Mouse (Mus musculus): ENCODE data around the gene Il17rc. TPM values are rescaled to one million over a fixed set of nuclear protein-coding genes. Genes with fewer than 3 reads are reported as not detected.

The Il17rc gene
- total RNA-seq, 1 experiment = 6.2 TPM

DNA sequence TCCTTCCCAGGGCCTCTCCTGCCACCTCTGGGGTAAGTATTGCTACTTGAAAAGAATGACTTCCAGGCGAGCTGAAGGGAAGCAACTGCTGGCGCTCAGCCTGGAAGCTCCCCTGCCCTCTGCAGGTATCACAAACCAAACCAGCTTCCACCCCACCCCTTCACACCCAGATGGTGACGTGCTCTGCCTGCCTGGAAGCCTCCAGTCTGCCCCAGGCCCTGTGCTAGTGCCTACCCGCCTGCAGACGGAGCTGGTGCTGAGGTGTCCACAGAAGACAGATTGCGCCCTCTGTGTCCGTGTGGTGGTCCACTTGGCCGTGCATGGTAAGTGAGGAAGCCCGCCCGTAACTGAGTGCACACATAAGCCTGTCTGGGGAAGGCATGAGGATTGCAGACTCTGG lies 834 bp downstream of the Il17rc start:
- H3K36me3 ChIP-seq (ENCODE audit: control insufficient read depth, insufficient read depth, low read length, poor library complexity, severe bottlenecking) = no peaks in the 10 kb centered on the region
- DNase-seq (ENCODE audit: low read depth, low spot score) = no peak
- H3K27ac ChIP-seq (ENCODE audit: insufficient read depth, low read depth, low read length, poor library complexity, severe bottlenecking) = no peak overlapping the region
- no peaks in the 10 kb centered on the region for H3K9me3 ChIP-seq (ENCODE audit: control insufficient read depth, insufficient read depth, low read depth, low read length)
- in situ Hi-C loops (cut with MboI; ENCODE audit: low sequenced_read_pairs in 2 of 2, unreplicated experiment in 2 of 2) = no loop called here
- H3K4me1 ChIP-seq (ENCODE audit: control insufficient read depth in 2 of 2, insufficient read depth in 2 of 2, low read length in 2 of 2, poor library complexity in 1 of 2) = peaks cover 6 to 19% of the 10 kb centered on the region in 2 experiments
- H3K4me3 ChIP-seq (ENCODE audit: insufficient read depth in 1 of 2, low read depth in 1 of 2, low read length in 2 of 2, poor library complexity in 1 of 2, severe bottlenecking in 1 of 2) = peak overlapping the region; percentile 28 to 29; a peak in 2 of 4 replicates
- no peak for TF ChIP-seq MAFK (IDR thresholded peaks at IDR 0.05; ENCODE audit: insufficient read depth, low read depth, low read length)
- TF ChIP-seq ZC3H11A (IDR thresholded peaks at IDR 0.05; ENCODE audit: borderline replicate concordance, low read depth, low read length) = no peak
- no peak for TF ChIP-seq HCFC1 (IDR thresholded peaks at IDR 0.05; ENCODE audit: borderline replicate concordance, insufficient read depth, low read length)
- no peak for TF ChIP-seq ZNF384 (IDR thresholded peaks at IDR 0.05; ENCODE audit: low read depth, low read length)
- TF ChIP-seq CHD2 (IDR thresholded peaks at IDR 0.05; ENCODE audit: low read depth, low read length) = no peak
- no peak overlapping the region for H3K9ac ChIP-seq (ENCODE audit: insufficient read depth, low read depth, low read length, poor library complexity, severe bottlenecking)

DNA sequence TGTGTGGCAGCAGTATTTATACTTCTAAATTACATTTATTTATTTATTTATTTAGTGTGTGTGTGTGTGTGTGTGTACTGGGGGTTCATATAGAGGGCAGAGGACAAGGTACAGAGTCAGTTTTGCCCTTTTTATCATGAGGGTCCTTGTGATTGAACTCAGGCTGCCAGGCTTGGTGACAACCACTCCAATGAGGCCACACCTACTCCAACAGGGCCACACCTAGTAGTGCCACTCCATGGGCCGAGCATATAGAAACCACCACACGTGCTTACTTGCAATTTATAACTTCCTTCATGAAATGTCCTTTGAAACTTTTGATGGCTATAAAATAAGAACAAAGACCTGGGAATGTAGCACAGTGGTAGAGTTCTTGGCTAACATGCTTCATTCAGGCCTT lies 2.0 kb downstream of the Il17rc start:
- in situ Hi-C loops (cut with MboI; ENCODE audit: low sequenced_read_pairs in 2 of 2, unreplicated experiment in 2 of 2) = no loop called here
- H3K9me3 ChIP-seq (ENCODE audit: control insufficient read depth, insufficient read depth, low read depth, low read length) = no peaks in the 10 kb centered on the region
- H3K27ac ChIP-seq (ENCODE audit: insufficient read depth, low read depth, low read length, poor library complexity, severe bottlenecking) = no peak overlapping the region
- DNase-seq (ENCODE audit: low read depth, low spot score) = no peak
- H3K36me3 ChIP-seq (ENCODE audit: control insufficient read depth, insufficient read depth, low read length, poor library complexity, severe bottlenecking) = no peaks in the 10 kb centered on the region
- TF ChIP-seq ZC3H11A (IDR thresholded peaks at IDR 0.05; ENCODE audit: borderline replicate concordance, low read depth, low read length) = no peak
- TF ChIP-seq ZNF384 (IDR thresholded peaks at IDR 0.05; ENCODE audit: low read depth, low read length) = no peak
- TF ChIP-seq HCFC1 (IDR thresholded peaks at IDR 0.05; ENCODE audit: borderline replicate concordance, insufficient read depth, low read length) = no peak
- no peak for TF ChIP-seq MAFK (IDR thresholded peaks at IDR 0.05; ENCODE audit: insufficient read depth, low read depth, low read length)
- no peak for TF ChIP-seq CHD2 (IDR thresholded peaks at IDR 0.05; ENCODE audit: low read depth, low read length)
- no peak overlapping the region for H3K4me3 ChIP-seq (ENCODE audit: insufficient read depth in 1 of 2, low read depth in 1 of 2, low read length in 2 of 2, poor library complexity in 1 of 2, severe bottlenecking in 1 of 2)
- H3K4me1 ChIP-seq (ENCODE audit: control insufficient read depth in 2 of 2, insufficient read depth in 2 of 2, low read length in 2 of 2, poor library complexity in 1 of 2) = peaks cover 6 to 19% of the 10 kb centered on the region in 2 experiments
- H3K9ac ChIP-seq (ENCODE audit: insufficient read depth, low read depth, low read length, poor library complexity, severe bottlenecking) = no peak overlapping the region

DNA sequence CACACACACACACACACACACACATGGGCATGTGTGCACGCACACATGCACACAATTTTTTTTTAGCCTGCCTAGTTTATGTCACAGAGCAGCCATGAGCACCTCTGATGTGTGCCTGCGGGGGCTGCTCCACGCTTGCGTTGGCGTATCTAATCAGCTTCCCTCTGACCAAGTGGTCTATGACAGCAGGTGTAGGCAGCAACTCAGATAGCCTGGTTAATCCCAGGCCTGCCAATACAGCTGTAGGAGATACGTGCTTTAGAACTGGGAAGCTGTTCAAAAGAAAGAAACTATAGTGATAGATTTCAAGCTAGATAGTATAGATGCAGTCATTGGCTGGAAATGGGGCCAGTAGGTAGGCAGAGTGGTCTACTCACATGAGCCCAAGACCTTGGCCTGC lies 2.5 kb downstream of the Il17rc start:
- no peak overlapping the region for H3K4me3 ChIP-seq (ENCODE audit: insufficient read depth in 1 of 2, low read depth in 1 of 2, low read length in 2 of 2, poor library complexity in 1 of 2, severe bottlenecking in 1 of 2)
- H3K9ac ChIP-seq (ENCODE audit: insufficient read depth, low read depth, low read length, poor library complexity, severe bottlenecking) = no peak overlapping the region
- no peak for TF ChIP-seq ZNF384 (IDR thresholded peaks at IDR 0.05; ENCODE audit: low read depth, low read length)
- TF ChIP-seq HCFC1 (IDR thresholded peaks at IDR 0.05; ENCODE audit: borderline replicate concordance, insufficient read depth, low read length) = no peak
- TF ChIP-seq CHD2 (IDR thresholded peaks at IDR 0.05; ENCODE audit: low read depth, low read length) = no peak
- TF ChIP-seq MAFK (IDR thresholded peaks at IDR 0.05; ENCODE audit: insufficient read depth, low read depth, low read length) = no peak
- TF ChIP-seq ZC3H11A (IDR thresholded peaks at IDR 0.05; ENCODE audit: borderline replicate concordance, low read depth, low read length) = no peak
- H3K9me3 ChIP-seq (ENCODE audit: control insufficient read depth, insufficient read depth, low read depth, low read length) = no peaks in the 10 kb centered on the region
- H3K36me3 ChIP-seq (ENCODE audit: control insufficient read depth, insufficient read depth, low read length, poor library complexity, severe bottlenecking) = no peaks in the 10 kb centered on the region
- H3K4me1 ChIP-seq (ENCODE audit: control insufficient read depth in 2 of 2, insufficient read depth in 2 of 2, low read length in 2 of 2, poor library complexity in 1 of 2) = peaks cover 6 to 20% of the 10 kb centered on the region in 2 experiments
- in situ Hi-C loops (cut with MboI; ENCODE audit: low sequenced_read_pairs in 2 of 2, unreplicated experiment in 2 of 2) = no loop called here
- H3K27ac ChIP-seq (ENCODE audit: insufficient read depth, low read depth, low read length, poor library complexity, severe bottlenecking) = no peak overlapping the region
- DNase-seq (ENCODE audit: low read depth, low spot score) = no peak

DNA sequence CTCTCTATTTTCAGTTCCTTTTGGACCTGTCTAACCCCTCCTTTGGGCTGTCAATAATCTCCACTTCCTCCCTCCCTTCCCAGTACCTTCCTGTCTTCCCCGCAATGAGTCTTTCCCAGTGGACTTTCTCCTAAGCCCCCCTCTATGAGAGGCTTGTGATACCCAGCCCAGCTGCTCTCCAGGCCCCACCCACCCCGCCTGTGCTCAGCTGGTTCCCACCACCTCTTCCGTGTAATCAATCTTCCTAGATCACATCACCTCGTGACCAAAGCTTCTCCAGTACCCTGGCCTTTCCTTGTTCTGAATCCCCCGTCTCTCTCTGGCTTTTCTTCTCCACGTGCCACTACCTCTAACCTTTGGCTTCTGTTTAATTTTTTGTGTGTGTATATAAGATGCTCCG lies 6.1 kb downstream of the Il17rc start:
- TF ChIP-seq ZC3H11A (IDR thresholded peaks at IDR 0.05; ENCODE audit: borderline replicate concordance, low read depth, low read length) = no peak
- Histone ChIP-seq H3K9ac (ENCODE audit: insufficient read depth, low read depth, low read length, poor library complexity, severe bottlenecking) (no peak overlapping the region), H3K4me3 (ENCODE audit: insufficient read depth in 1 of 2, low read depth in 1 of 2, low read length in 2 of 2, poor library complexity in 1 of 2, severe bottlenecking in 1 of 2) (no peak overlapping the region), H3K36me3 (ENCODE audit: control insufficient read depth, insufficient read depth, low read length, poor library complexity, severe bottlenecking) (no peaks in the 10 kb centered on the region), H3K4me1 (ENCODE audit: control insufficient read depth in 2 of 2, insufficient read depth in 2 of 2, low read length in 2 of 2, poor library complexity in 1 of 2) (peaks cover 0 to 7% of the 10 kb centered on the region in 2 experiments; a peak in 1 of 4 replicates), H3K27ac (ENCODE audit: insufficient read depth, low read depth, low read length, poor library complexity, severe bottlenecking) (no peak overlapping the region), H3K9me3 (ENCODE audit: control insufficient read depth, insufficient read depth, low read depth, low read length) (no peaks in the 10 kb centered on the region)
- in situ Hi-C loops (cut with MboI; ENCODE audit: low sequenced_read_pairs in 2 of 2, unreplicated experiment in 2 of 2) = no loop called here
- DNase-seq (ENCODE audit: low read depth, low spot score) = no peak

DNA sequence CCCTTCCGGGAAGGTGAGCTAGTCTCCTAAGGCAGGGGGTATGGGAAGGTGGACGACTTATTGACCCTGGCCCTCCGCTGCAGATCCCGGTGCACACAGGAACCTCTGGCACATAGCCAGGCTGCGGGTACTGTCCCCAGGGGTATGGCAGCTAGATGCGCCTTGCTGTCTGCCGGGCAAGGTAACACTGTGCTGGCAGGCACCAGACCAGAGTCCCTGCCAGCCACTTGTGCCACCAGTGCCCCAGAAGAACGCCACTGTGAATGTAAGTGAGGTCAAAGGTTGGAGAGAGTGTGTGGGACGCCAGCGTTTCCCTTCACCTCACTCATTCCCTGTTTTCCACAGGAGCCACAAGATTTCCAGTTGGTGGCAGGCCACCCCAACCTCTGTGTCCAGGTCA lies 7.7 kb downstream of the Il17rc start:
- Histone ChIP-seq H3K4me3 (ENCODE audit: insufficient read depth in 1 of 2, low read depth in 1 of 2, low read length in 2 of 2, poor library complexity in 1 of 2, severe bottlenecking in 1 of 2) (no peak overlapping the region), H3K9ac (ENCODE audit: insufficient read depth, low read depth, low read length, poor library complexity, severe bottlenecking) (no peak overlapping the region), H3K27ac (ENCODE audit: insufficient read depth, low read depth, low read length, poor library complexity, severe bottlenecking) (no peak overlapping the region), H3K9me3 (ENCODE audit: control insufficient read depth, insufficient read depth, low read depth, low read length) (no peaks in the 10 kb centered on the region), H3K4me1 (ENCODE audit: control insufficient read depth in 2 of 2, insufficient read depth in 2 of 2, low read length in 2 of 2, poor library complexity in 1 of 2) (peaks cover 0 to 6% of the 10 kb centered on the region in 2 experiments; a peak in 1 of 4 replicates), H3K36me3 (ENCODE audit: control insufficient read depth, insufficient read depth, low read length, poor library complexity, severe bottlenecking) (no peaks in the 10 kb centered on the region)
- TF ChIP-seq MAFK (IDR thresholded peaks at IDR 0.05; ENCODE audit: insufficient read depth, low read depth, low read length) (no peak), ZNF384 (IDR thresholded peaks at IDR 0.05; ENCODE audit: low read depth, low read length) (no peak), ZC3H11A (IDR thresholded peaks at IDR 0.05; ENCODE audit: borderline replicate concordance, low read depth, low read length) (no peak)
- in situ Hi-C loops (cut with MboI; ENCODE audit: low sequenced_read_pairs in 2 of 2, unreplicated experiment in 2 of 2) = no loop called here
- DNase-seq (ENCODE audit: low read depth, low spot score) = no peak

Data from ES-E14 (cell line).